Mouse (Mus musculus) MN1 (cell line): ENCODE measurements around the gene Tbl1xr1.

ENCODE experiments used
- DNase-seq: peaks from one replicate; pipeline ENCODE4 v3.0.0-alpha.2; 2016; ENCODE audit warnings: low spot score

The Tbl1xr1 gene

DNA sequence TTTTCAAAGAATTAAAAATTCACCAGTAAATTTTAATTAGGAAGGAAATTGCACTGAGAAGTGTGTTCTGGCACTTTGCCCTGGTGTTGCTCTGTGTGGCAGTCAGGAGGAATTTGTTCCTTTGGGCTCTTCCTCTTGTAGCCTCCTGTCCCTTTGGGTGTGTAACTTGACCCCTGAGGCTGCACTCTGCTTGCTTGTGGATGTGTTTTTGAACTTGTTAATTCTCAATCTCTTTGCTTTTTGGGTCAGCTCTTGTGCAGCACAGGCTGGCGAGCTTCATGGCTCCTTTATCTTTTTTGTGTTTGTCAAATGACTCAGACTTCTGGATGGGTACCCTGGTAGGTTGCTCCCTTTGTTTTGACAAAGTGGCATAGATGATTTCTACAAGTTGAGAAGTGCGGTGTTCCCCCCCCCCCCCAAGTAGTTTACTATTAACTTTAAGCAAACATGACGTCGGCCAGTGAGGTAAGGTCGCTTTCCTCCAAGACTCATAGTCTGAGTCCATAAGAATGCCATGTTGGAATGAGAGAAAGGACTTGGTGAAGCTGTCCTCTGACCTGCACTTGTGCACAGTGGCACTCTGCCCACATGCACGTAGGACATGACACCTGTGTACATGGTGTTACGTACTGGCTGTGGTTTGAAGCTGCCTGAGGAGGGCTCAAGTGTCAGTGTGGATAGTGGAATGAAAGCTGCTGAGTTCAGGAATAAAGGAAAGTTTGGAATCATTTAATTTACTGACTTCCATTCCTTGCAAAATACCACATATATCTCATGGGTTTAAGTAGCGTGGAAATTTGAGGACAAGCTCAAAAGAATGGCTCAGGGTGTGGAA, 14.2 kb downstream of the Tbl1xr1 start:
- DNase-seq = peak; percentile 24

DNA sequence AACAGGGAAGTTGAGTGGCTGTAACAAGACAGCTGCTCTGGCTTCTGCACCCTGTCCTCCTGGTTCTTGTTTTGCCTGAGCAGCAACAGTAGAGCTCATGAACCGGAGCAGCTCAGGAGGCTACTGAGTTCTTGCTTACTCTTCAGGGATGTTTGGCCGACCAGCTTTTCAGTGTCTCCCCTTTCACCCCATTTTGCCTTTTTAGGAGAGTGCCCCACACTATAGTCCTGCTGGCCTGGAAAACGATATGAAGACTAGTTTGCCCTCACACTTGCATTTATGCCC, 14.8 kb downstream of the Tbl1xr1 start:
- DNase-seq = no peak

DNA sequence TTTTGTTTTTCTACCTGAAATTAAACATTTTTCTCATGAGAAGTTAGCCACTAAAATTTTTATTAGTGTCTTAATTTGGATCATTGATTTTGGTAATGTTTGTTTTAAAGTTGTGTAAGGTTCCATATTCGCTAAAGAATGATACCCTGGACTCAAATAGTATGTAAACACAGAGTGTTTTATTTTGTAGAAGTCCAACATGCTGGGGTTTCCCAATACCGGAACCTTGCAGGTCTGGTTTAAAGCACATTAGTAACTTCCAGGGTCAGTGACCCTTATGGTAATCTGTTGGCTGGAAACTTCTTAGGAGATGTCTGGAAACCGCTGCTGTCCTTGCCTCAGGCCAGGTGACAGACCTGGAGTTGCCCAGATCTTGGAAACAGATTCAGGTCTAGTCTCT, 15.2 kb downstream of the Tbl1xr1 start:
- no peak for DNase-seq

DNA sequence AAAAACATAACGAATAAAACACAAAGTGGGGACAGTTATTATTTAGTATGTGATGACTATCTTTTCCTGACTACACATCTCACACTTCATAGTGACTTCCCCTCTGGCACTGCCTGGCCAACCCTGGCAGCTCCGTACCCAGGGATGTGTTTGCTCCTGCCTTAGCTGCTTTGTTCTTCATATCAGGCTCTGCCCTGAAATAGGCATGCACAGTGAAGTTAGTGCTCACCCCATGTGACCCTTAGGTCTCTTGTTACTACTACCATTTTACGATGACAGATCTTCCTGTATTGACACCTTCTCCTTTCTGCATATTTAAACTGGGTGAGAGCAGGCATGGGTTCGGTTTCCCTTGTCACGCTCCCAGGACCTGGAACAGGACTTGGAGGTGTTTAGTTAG, 16.3 kb downstream of the Tbl1xr1 start:
- no peak for DNase-seq

DNA sequence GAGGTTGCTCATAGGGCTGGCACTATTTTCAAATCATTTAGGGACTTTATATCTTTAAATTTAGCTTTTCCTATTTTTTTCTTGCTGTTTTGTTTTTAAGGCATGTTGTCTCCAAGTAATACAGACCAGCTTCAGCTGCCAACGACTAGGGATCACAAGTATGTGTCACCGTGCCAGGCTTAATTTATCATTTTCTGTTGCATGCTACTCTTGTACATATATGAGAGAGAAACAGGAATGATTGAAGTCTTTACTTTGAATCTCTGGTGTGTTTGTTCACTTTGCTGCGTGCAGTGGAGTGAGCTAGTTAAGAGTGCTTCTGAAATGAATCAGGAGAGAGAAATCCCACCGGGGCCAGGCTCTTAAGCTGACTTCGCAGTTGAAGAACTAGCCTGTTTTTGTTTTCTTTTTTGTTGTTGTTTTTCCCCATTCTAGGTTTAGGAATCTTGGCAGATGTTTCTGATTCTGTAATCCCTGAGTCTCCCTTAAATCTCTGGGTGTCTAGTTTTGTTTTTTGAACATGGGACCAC, 27.6 kb downstream of the Tbl1xr1 start:
- DNase-seq = no peak

DNA sequence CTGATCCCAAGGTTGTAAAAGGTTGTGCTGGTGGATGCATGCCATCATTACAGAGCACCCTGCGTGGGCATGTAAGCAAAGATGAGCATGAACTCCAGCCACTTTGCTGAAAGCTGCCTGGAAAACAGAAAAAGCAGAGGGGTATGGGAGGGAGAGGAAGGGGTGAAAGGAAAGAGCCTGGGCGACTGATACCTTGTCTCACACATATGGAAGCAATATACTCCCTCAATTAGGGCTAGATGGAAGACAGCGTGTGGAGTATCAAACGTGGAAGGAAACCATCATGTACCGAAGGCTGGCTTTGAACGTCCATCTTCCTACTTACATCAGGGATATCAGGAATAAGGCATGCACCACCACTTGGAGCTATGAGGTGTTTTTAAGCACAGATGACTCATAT, 29.0 kb downstream of the Tbl1xr1 start:
- DNase-seq = no peak

DNA sequence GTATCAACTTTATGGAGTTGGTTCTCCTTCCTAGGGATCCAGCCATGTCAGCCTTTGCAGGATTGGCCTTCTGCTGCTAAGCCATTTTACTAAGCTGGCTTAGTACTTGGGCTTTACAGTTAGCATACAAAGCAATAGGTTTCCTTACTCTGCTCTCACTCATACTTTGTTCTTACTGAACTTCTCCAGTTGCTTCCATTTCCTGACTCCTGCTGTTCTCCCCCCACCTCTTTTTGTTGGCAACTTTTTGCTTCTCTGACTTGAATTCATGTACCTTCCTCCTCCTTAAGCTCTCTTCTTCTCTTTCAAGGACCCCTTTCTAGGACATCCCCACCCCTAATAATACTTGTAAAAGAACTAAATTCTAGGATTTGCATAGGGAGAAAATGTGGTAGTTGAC, 31.6 kb downstream of the Tbl1xr1 start:
- no peak for DNase-seq

DNA sequence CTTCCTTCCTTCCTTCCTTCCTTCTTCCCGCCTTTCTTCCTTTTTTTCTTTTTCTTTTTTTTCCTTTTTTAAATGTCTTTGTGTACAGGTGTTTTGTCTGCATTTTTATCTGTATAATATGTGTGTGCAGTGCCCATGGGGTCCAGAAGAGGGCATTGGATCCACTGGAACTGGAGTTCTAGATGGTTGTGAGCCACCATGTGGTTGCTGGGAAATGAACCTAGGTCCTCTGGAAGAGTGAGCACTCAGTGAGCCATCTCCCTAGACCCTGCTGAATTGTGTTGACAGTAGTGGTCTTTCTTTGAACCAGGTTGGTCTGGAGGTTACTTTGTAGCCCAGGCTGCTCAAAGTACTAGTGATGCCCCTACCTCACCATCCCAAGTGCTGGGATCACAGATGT, 33.2 kb downstream of the Tbl1xr1 start:
- DNase-seq = no peak

DNA sequence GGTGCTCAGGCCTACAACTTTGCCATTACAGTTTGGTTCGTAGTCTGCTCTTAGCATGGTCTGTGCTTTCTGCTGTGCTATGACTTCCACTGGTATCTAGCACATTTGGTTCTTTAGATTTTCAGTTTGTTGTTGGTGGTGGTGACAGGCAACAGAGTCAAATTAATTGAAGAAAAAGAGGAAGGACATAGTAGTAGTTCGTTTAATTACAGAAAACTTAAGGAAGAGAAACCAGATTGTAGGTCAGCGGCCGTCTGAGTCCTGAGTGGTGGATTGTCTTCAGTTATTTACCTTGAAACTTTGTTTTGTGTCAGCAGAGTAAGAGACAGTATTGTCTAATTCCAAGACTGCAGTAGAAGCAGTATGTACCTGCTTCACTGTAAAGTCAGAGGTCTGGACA, 37.3 kb downstream of the Tbl1xr1 start:
- no peak for DNase-seq

DNA sequence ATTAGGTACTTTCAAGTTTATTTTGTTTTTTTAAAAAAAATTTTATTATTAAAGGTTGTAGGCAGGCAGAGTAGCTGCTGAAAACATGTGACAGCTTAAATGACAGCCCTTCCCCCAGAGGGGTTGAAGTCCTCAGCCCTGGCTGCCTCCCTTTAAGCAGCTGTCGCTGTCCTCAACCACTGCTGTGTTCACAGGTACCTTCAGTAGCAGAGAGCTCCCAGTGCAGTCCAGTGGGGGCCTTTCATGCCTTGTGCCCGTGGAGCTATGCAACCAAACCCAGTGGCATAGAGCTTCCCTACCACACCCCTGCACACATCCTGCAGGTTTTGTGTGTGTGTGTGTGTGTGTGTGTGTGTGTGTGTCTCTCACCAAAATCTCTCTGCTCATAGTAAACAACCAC, 38.8 kb downstream of the Tbl1xr1 start:
- DNase-seq = no peak

DNA sequence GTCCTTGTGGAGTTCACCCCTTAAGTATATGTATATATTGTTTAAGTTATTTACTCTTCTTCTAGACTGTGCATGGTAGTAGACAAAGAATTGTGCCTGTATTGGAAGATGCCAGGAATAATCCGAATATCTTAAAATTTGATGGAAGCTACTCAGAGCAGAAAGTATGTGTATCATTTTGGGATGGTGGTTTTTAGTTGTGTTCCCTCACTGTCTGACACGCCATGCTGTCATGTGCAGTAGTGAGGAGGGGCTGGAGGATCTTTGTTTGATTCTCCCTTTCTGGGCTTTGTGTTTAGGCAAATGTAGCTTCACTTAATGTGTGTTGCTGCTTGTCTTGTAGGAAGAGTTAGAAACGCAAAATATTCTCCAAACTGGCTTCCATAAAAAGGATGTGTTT, 39.2 kb downstream of the Tbl1xr1 start:
- DNase-seq = no peak

DNA sequence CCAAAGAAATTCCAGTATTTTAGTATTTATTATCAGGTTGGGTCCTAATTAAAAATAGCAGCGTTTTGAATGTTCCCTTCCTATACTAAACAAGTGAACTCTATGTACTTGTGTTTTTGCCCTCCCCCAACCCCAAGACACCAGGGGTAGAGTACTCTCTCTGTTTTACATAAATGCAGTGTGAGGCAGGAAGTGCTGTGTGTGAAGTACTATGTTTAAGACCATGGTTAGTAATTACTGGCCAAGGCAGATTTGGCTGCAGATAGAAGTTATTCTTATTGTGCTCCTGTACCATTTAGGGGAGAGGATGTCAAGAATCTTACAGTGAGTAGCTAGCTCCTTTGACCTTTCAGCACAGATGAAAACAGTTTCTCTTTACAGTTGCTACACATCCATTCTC, 39.7 kb downstream of the Tbl1xr1 start:
- DNase-seq = no peak

DNA sequence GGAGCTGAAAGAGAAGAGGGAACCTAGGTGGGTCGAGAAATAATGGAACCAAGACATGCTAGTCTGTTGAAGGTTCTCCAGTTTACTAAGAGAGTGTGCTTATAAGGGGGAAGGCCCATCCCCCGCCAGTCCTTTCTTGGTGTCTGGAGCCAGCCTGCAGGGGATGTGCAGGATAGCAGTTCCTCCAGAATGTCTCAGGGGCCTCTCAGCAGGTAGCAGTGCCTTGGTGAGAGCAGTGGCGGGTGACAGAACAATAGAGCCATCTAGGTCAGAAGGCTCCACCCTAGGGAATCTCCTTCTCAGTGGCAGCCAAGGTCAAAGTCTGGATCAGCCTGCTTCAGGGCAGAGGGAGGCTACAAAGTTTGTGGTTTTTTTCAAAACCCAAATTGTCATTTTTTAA, 45.3 kb downstream of the Tbl1xr1 start:
- no peak for DNase-seq

DNA sequence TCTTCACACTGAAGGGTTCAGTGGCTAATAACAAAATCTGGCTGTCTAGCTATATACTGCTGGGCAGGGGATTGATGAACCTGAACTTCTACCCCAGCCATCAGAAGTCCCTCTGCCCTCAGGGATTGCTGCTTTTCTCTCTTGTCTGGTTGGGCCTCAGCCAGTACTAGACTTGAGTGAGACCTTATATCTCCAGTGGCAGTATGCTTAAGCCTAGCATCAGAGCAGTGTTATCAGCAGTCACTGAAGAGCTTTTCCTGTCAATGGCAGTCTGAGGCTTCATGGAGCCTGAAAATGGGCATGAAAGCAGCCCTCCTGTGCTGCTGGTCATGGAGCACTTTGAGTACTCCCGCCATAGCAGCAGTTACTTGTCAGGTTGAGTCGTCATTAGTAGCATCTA, 46.7 kb downstream of the Tbl1xr1 start:
- DNase-seq = no peak

DNA sequence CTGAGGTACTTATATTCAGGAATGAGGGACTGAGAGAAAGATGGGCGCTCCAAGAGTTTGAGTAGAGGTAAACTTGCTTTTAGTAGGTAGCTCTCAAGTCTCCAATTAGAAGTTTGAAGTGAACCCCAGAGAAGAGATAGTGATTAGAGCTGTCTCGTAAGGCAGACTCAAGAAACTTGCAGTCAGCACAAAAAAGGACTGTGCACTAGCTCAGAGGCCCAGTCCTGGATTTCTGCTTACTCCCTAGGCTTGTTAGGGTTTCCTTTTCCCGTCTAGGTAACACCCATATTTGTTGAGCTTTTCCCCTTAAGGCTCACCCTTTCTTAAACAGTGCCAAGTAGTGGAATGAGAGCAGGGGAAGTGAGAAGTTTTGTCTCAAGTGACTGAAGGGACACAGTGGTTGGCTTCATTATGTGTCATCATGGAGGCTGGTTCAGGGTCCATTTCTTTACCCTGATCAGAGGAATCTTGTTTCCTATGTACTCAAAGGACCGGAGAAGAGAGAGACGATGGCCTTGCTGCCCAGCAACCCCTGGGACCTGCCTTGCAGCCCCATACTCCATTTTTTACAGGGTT, 49.9 kb downstream of the Tbl1xr1 start:
- no peak for DNase-seq

DNA sequence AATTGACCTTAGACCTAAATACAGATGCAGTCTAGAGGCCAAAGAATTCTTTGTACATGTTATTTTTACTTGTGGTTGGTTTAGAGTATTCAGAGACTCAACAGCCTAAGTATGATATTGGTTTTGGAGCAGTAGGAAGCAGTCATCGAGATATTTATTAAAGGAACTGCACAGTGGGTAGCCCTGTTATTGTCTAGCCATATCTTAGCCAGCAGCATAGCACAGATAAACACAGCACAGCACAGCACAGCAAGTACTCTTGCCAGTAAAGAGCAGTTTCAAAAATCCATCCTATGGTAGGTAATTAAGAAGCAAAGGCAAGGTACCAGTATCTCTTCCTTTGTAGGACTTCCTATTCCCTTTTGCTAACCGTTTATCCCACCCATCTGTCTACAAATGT, 54.8 kb downstream of the Tbl1xr1 start:
- DNase-seq = no peak

DNA sequence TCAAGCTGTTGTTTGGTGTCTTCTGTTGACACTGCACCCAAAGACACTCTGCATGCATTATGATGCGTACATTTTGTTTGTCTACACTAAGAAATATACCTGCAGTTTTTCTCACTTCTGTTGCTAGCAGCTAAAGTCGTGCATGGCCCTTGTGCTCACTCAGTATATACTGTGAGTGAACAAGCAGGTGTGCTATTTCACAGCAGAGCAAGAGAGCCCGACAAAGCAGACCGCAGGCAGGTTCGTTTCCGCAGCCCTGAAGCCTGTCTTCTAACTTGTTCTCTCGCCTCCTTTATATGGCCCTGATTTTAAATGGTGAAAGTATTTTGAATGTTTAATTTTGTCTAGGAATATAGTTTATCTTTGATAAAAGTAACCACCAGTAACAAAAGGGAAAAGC, 57.2 kb downstream of the Tbl1xr1 start:
- no peak for DNase-seq

DNA sequence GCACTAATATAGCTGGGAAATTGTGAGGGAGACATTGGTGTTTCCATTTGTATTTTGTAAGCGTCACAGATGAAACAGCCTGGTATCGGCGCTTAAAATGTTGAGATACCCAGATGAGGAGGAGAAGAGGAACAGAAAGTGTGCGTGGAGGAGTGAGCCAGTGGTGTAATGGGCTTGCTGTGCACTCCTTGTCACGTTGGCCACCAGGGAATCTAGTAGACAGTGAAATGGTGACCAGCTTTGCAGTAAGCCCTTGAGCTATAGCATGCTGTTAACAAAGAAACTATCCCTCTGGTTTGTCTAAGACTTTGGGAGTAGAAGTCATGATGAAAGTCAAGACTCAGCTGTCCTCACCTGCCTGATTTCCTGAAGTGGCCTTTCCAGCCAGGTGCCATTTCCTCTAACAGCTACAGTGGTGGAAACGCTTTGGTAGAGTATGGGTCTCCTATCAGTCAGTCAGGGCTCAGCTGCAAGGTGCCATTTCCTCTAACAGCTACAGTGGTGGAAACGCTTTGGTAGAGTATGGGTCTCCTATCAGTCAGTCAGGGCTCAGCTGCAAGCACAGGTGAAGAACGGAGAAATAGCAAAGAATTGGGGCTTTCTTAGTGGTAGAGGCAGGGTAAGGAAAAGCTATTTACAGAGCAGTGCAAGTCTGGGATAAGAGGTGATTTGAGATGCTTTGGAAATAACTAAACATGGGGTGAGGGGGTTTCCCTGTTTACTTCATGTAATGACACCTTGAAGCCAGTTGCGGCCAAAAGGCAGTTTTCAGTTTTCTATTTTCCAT, 61.5 kb downstream of the Tbl1xr1 start:
- DNase-seq = no peak

DNA sequence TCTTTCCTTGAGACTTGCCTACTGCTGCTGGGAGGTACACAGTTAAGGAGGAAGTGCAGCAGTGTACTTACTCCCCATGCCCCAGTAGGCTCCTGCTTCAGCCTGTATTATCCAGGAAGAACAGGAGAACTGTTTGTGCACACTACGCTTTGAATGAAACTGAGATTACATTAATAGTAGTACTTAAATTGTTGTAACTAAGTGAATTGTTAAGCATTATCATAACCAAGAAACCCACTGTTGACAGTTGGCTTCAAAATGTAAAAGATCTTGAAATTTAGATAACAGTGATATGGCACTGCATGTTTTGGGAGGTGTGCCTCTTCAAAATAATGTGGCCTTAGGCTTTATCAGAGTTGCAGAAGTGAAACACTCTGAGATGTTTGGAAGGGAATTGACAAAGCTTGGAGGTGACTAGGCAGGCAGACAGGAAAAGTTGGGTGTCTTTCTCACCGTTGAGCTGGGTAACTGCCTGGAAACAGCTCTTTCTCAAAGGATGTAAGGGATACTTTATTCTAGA, 62.2 kb downstream of the Tbl1xr1 start:
- no peak for DNase-seq

DNA sequence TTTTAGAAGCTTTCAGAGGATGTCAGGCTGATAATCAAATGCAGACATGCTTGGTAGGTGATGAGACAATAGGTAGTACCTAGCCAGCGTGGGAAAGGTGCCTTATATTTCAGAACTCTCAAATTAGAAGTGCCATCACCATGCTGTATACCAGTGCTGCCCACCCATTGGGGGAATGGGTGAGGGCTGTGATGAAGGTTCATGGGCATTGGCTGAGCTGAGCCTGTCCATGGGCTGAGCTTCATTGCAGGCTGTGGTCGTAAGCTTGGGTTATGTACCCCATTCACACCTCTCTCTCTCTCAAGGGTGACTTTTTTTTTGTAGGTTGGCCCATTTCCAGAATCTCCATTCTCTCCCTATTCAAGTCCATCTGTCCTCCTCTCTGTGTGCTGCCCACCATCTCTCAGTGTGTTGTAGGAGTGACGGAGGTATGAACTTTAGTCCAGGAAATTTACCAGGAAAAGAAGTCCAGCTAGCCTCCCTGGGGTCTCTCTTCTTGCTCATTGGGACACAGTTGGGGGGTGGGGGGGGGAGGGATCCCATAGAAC, 63.7 kb downstream of the Tbl1xr1 start:
- no peak for DNase-seq

DNA sequence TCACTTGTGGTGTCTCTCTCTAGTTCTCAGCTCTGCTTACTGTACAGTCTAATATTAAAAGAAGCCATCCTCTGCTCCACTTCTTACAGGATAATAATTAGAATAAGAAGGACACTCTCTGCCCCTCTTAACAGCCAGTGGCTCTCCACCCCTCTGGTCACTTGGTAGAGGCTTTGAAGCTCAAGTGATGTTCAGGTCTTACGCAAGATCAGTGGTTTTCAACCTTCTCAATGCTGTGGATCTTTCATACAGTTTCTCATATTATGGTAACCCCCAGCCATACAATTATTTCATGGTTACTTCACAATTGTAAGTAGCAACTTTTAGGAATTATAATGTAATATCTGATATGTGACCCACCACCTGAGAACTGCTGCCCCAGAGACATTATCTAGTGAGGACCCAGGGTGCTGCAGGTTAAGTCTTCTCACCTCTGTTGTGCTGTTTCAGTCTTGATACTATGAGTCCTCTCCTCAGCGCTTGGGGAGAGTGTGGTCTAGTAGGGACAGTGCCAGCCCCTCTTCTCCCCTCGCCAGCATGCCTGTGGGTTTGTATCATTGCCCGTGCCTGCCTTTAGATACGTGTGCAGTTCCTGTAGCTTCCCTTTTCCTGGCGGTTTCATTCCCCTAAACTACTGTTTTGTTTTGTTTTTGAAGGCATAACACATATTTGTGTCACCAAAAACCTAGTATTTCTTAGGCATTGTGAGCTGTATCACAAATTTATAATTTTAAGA, 65.7 kb downstream of the Tbl1xr1 start:
- no peak for DNase-seq
